Mouse (Mus musculus) heart, adult 2 months (tissue): ENCODE measurements around the gene Gm8220. TPM values are rescaled to one million over a fixed set of nuclear protein-coding genes. Genes with fewer than 3 reads are reported as not detected.
"Not testable (repeated sequence)": the region's sequence is repeated elsewhere in the genome, so short reads cannot be mapped to it uniquely, and the experiment has no call there.

Source experiments
- DNase-seq, 2 experiments: peaks; one replicate each; pipeline ENCODE4 v3.0.0; 2021
- H3K27ac ChIP-seq: fragments of 200-600 bp; 2 replicates; pipeline ENCODE4 v1.8.1; 2022
- H3K27me3 ChIP-seq: fragments of 200-500 bp; 2 replicates; pipeline ENCODE4 v1.6.1; 2012; ENCODE audit warnings: mild to moderate bottlenecking, low read length, inconsistent platforms, mixed read lengths; ENCODE audit not compliant: control insufficient read depth, insufficient read depth
- H3K36me3 ChIP-seq: fragments of 200-500 bp; 2 replicates; pipeline ENCODE4 v1.6.1; 2012; ENCODE audit warnings: low read length, inconsistent platforms; ENCODE audit not compliant: control insufficient read depth, insufficient read depth
- H3K4me1 ChIP-seq: fragments of 200-500 bp; 2 replicates; pipeline ENCODE4 v1.6.1; 2011; ENCODE audit warnings: low read length; ENCODE audit not compliant: control insufficient read depth, insufficient read depth
- H3K4me3 ChIP-seq: fragments of 200-600 bp; 2 replicates; pipeline ENCODE4 v1.8.1; 2022
- H3K79me2 ChIP-seq: fragments of 200-500 bp; replicated peaks from 2 replicates; pipeline ENCODE4 v1.6.1; 2012; ENCODE audit warnings: mild to moderate bottlenecking, inconsistent platforms, low read length, moderate library complexity, mixed read lengths; ENCODE audit not compliant: control insufficient read depth, insufficient read depth
- H3K9ac ChIP-seq: fragments of 200-500 bp; 2 replicates; pipeline ENCODE4 v1.6.1; 2012; ENCODE audit warnings: low read depth, mild to moderate bottlenecking, control low read depth, inconsistent platforms, low read length, mixed read lengths
- CTCF ChIP-seq: fragments of 200-600 bp; IDR thresholded peaks from 2 replicates; pipeline ENCODE4 v1.8.1; 2022; ENCODE audit warnings: antibody characterized with exemption, mild to moderate bottlenecking, moderate library complexity
- EP300 ChIP-seq: fragments of 200-500 bp; IDR thresholded peaks from 2 replicates; pipeline ENCODE4 v1.6.1; 2011; ENCODE audit warnings: low read depth, low read length, control low read depth; ENCODE audit not compliant: insufficient read depth
- POLR2A ChIP-seq: fragments of 200-500 bp; IDR thresholded peaks from 2 replicates; pipeline ENCODE4 v1.6.1; 2011; ENCODE audit warnings: mild to moderate bottlenecking, low read depth, low read length, control low read depth; ENCODE audit not compliant: insufficient read depth
- WGBS: fragments of 180-500 bp; shearing (Covaris S2); methylation state at CpG from one replicate; pipeline ENCODE4 v1.1.7; 2018; 5-methylcytosine and 5-hydroxymethylcytosine counted together
- intact Hi-C: fragments of 180-260 bp; cut with DNase I; formaldehyde crosslinking; loops from one replicate; pipeline ENCODE4 v1.15.1; 2025
- long read RNA-seq: library from polyadenylated mRNA; stranded (forward); transcript quantifications from one replicate; pipeline ENCODE4 v2.0.0, GENCODE M21; 2021
- polyA plus RNA-seq: library from polyadenylated mRNA; depleted of rRNA; stranded (reverse); fragments of >200 nt; gene quantifications from 2 replicates; pipeline ENCODE4 v1.2.3, GENCODE M21; 2012; rRNA removed
- total RNA-seq, 2 experiments: library from RNA; stranded (reverse); gene quantifications; 2 replicates each; pipeline ENCODE4 v1.2.3; 2021

Gm8220 gene
- not detected for total RNA-seq
- polyA plus RNA-seq, result not detected in 2 replicates
- long read RNA-seq, result 0 reads

GRCm38 (mm10) chr14:44285280-44285679 lies at the start of gene Gm8220:
Gene Gm8220 (plus strand): TSS chr14:44285580.
- H3K9ac ChIP-seq, H3K36me3 ChIP-seq, H3K27ac ChIP-seq, DNase-seq, intact Hi-C loops, H3K27me3 ChIP-seq, H3K4me1 ChIP-seq, H3K4me3 ChIP-seq, H3K79me2 ChIP-seq: not testable (repeated sequence)
- WGBS, result 65% methylated on average over 2 of the region's 2 CpGs

- Histone ChIP-seq H3K4me1 (no peaks in the 10 kb centered on the region), H3K27ac (no peak overlapping the region), H3K9ac (no peak overlapping the region), H3K4me3 (no peak overlapping the region), H3K79me2 (no peaks in the 10 kb centered on the region), H3K36me3 (no peaks in the 10 kb centered on the region), H3K27me3 (no peaks in the 10 kb centered on the region)
- 89% methylated on average over 16 of the region's 16 CpGs for WGBS
- intact Hi-C loops, result no loop called here
- TF ChIP-seq EP300 (no peak), CTCF (no peak), POLR2A (no peak)
- DNase-seq, result no peak
Measured at GRCm38 (mm10) chr14:44248039-44248438, 37.3 kb upstream of the Gm8220 start.

- H3K4me1 ChIP-seq, DNase-seq, H3K79me2 ChIP-seq, H3K36me3 ChIP-seq, intact Hi-C loops, H3K9ac ChIP-seq, H3K4me3 ChIP-seq, H3K27me3 ChIP-seq, H3K27ac ChIP-seq: not testable (repeated sequence)
- whole genome bisulfite sequencing, result 60% methylated on average over 4 of the region's 4 CpGs
Measured at GRCm38 (mm10) chr14:44312049-44312448, 26.7 kb downstream of the Gm8220 start.

- H3K79me2 ChIP-seq, H3K36me3 ChIP-seq, intact Hi-C loops, H3K27ac ChIP-seq, H3K4me3 ChIP-seq, DNase-seq, H3K4me1 ChIP-seq, H3K9ac ChIP-seq, H3K27me3 ChIP-seq: not testable (repeated sequence)
- 60% methylated on average over 1 of the region's 2 CpGs for WGBS
Measured at GRCm38 (mm10) chr14:44338484-44338883, 53.1 kb downstream of the Gm8220 start, which contains the start of gene Gm5930. Gene Gm5930 (minus strand): TSS chr14:44338584.

Other genes with a start within 250 kb of the Gm8220 start
- 1 to 10 TPM in 1 of 2 experiments, under 1 TPM in 1; 0.75 to 1.2 TPM for gene Ear2, start 182.9 kb upstream of the Gm8220 start, total RNA-seq
- 2.1 and 8.5 TPM in 2 replicates for gene Ear2, start 182.9 kb upstream of the Gm8220 start, polyA plus RNA-seq
- gene Gm3327, start 161.7 kb upstream of the Gm8220 start, total RNA-seq, result not detected
- gene Gm3327, start 161.7 kb upstream of the Gm8220 start, polyA plus RNA-seq, result not detected in 2 replicates
- not detected for gene Gm8212, start 87.9 kb upstream of the Gm8220 start, total RNA-seq
- not detected in 2 replicates for gene Gm8212, start 87.9 kb upstream of the Gm8220 start, polyA plus RNA-seq
- gene 4930503E14Rik, start 72.3 kb upstream of the Gm8220 start, total RNA-seq, result not detected
- not detected in 2 replicates for gene 4930503E14Rik, start 72.3 kb upstream of the Gm8220 start, polyA plus RNA-seq
- gene Gm5930, start 53.0 kb downstream of the Gm8220 start, total RNA-seq, result not detected
- gene Gm5930, start 53.0 kb downstream of the Gm8220 start, polyA plus RNA-seq, result not detected in 2 replicates
- not detected for gene Gm8229, start 79.8 kb downstream of the Gm8220 start, total RNA-seq
- gene Gm8229, start 79.8 kb downstream of the Gm8220 start, polyA plus RNA-seq, result not detected in 2 replicates
- gene Gm3371, start 125.1 kb downstream of the Gm8220 start, total RNA-seq, result not detected
- gene Gm3371, start 125.1 kb downstream of the Gm8220 start, polyA plus RNA-seq, result not detected in 2 replicates
- gene Gm8232, start 148.1 kb downstream of the Gm8220 start, total RNA-seq, result not detected
- gene Gm8232, start 148.1 kb downstream of the Gm8220 start, polyA plus RNA-seq, result not detected in 2 replicates
- not detected for gene BC061237, start 206.9 kb downstream of the Gm8220 start, total RNA-seq
- not detected in 2 replicates for gene BC061237, start 206.9 kb downstream of the Gm8220 start, polyA plus RNA-seq
- gene Gm17093, start 232.7 kb downstream of the Gm8220 start, total RNA-seq, result not detected
- gene Gm17093, start 232.7 kb downstream of the Gm8220 start, polyA plus RNA-seq, result not detected in 2 replicates